Mouse (Mus musculus): Measurements from ENCODE around the gene Tmem229b.
"Not testable (repeated sequence)": the region's sequence is repeated elsewhere in the genome, so short reads cannot be mapped to it uniquely, and the experiment has no call there.

Tmem229b gene

GRCm38 (mm10) chr12:79006478-79007125, 825 bp downstream of the Tmem229b start:
- peak; percentile 36 to 61 for DNase-seq (ENCODE audit: low spot score in 2 of 2)

GRCm38 (mm10) chr12:79006076-79006475, 1.4 kb downstream of the Tmem229b start:
- no peak for DNase-seq (ENCODE audit: low spot score in 2 of 2)

- no peak for DNase-seq (ENCODE audit: low spot score in 2 of 2)
These were observed 2.0 kb downstream of the Tmem229b start for GRCm38 (mm10) chr12:79005456-79005855.

- DNase-seq (ENCODE audit: low spot score in 2 of 2), result no peak
These were observed 4.4 kb downstream of the Tmem229b start for GRCm38 (mm10) chr12:79002978-79003377.

GRCm38 (mm10) chr12:79002406-79002805, 5.0 kb downstream of the Tmem229b start:
- no peak for DNase-seq (ENCODE audit: low spot score in 2 of 2)

GRCm38 (mm10) chr12:78996711-78997110, 10.7 kb downstream of the Tmem229b start:
- no peak for DNase-seq (ENCODE audit: low spot score in 2 of 2)

- no peak for DNase-seq (ENCODE audit: low spot score in 2 of 2)
These were observed 11.2 kb downstream of the Tmem229b start for GRCm38 (mm10) chr12:78996271-78996670.

- no peak for DNase-seq (ENCODE audit: low spot score in 2 of 2)
These were observed 19.8 kb downstream of the Tmem229b start for GRCm38 (mm10) chr12:78987581-78988081.

GRCm38 (mm10) chr12:78984035-78984432, 23.4 kb downstream of the Tmem229b start:
- no peak for DNase-seq (ENCODE audit: low spot score in 2 of 2)

GRCm38 (mm10) chr12:78983296-78984034, 24.0 kb downstream of the Tmem229b start:
- no peak for DNase-seq (ENCODE audit: low spot score in 2 of 2)

- no peak for DNase-seq (ENCODE audit: low spot score in 2 of 2)
These were observed 25.2 kb downstream of the Tmem229b start for GRCm38 (mm10) chr12:78981938-78982825.

- peak in 1 of 2 experiments; percentile 7 for DNase-seq (ENCODE audit: low spot score in 2 of 2)
These were observed 26.3 kb downstream of the Tmem229b start for GRCm38 (mm10) chr12:78981131-78981530.

- DNase-seq (ENCODE audit: low spot score in 2 of 2), result peak; percentile 74
These were observed 26.7 kb downstream of the Tmem229b start for GRCm38 (mm10) chr12:78980683-78981091.

GRCm38 (mm10) chr12:78977552-78977951, 29.9 kb downstream of the Tmem229b start:
- DNase-seq (ENCODE audit: low spot score in 2 of 2), result no peak

GRCm38 (mm10) chr12:78977078-78977477, 30.3 kb downstream of the Tmem229b start:
- DNase-seq (ENCODE audit: low spot score in 2 of 2), result no peak

GRCm38 (mm10) chr12:78975836-78976235, 31.6 kb downstream of the Tmem229b start:
- DNase-seq (ENCODE audit: low spot score in 2 of 2), result peak in 1 of 2 experiments; percentile 16

- no peak for DNase-seq (ENCODE audit: low spot score in 2 of 2)
These were observed 32.7 kb downstream of the Tmem229b start for GRCm38 (mm10) chr12:78974767-78975166.

GRCm38 (mm10) chr12:78973779-78974178, 33.6 kb downstream of the Tmem229b start:
- no peak for DNase-seq (ENCODE audit: low spot score in 2 of 2)

GRCm38 (mm10) chr12:78971649-78972048, 35.8 kb downstream of the Tmem229b start:
- DNase-seq (ENCODE audit: low spot score in 2 of 2), result no peak

- DNase-seq (ENCODE audit: low spot score in 2 of 2), result no peak
These were observed 36.7 kb downstream of the Tmem229b start for GRCm38 (mm10) chr12:78970725-78971124.

- not testable (repeated sequence) for DNase-seq (ENCODE audit: low spot score in 2 of 2)
These were observed 42.9 kb downstream of the Tmem229b start for GRCm38 (mm10) chr12:78964496-78964895.

- DNase-seq (ENCODE audit: low spot score in 2 of 2), result no peak
These were observed 51.0 kb downstream of the Tmem229b start for GRCm38 (mm10) chr12:78956405-78956804.

All from natural killer cell, adult 2 months (primary cell).